Mouse (Mus musculus) forebrain, embryonic 15.5 days (tissue): ENCODE data around the gene Abcg8. TPM values are rescaled to one million over a fixed set of nuclear protein-coding genes. Genes with fewer than 3 reads are reported as not detected.

Experiments used
- ATAC-seq: fragments of 200-750 bp; cut with Nextera tagmentation; replicated peaks from 2 replicates; pipeline ENCODE4 v1.8.0; 2017; ENCODE audit warnings: mild to moderate bottlenecking, moderate TSS enrichment, moderate library complexity
- H3K27ac ChIP-seq: fragments of 300-500 bp; sonication (generic); replicated peaks from 2 replicates; pipeline ENCODE4 v1.5.1; 2015; ENCODE audit warnings: mild to moderate bottlenecking, inconsistent platforms
- H3K27me3 ChIP-seq: fragments of 300-500 bp; sonication (generic); 2 replicates; pipeline ENCODE4 v1.6.1; 2015; ENCODE audit warnings: inconsistent platforms
- H3K36me3 ChIP-seq: fragments of 300-500 bp; sonication (generic); 2 replicates; pipeline ENCODE4 v1.6.1; 2015; ENCODE audit warnings: mild to moderate bottlenecking, inconsistent platforms
- H3K4me1 ChIP-seq: fragments of 300-500 bp; sonication (generic); 2 replicates; pipeline ENCODE4 v1.6.1; 2015; ENCODE audit warnings: inconsistent platforms
- H3K4me2 ChIP-seq: fragments of 300-500 bp; sonication (generic); replicated peaks from 2 replicates; pipeline ENCODE4 v1.6.1; 2015; ENCODE audit warnings: mild to moderate bottlenecking, inconsistent platforms
- H3K4me3 ChIP-seq: fragments of 300-500 bp; sonication (generic); 2 replicates; pipeline ENCODE4 v1.5.1; 2015; ENCODE audit warnings: mild to moderate bottlenecking, inconsistent platforms
- H3K9ac ChIP-seq: fragments of 300-500 bp; sonication (generic); replicated peaks from 2 replicates; pipeline ENCODE4 v1.6.1; 2015; ENCODE audit warnings: mild to moderate bottlenecking, inconsistent platforms
- H3K9me3 ChIP-seq: fragments of 300-500 bp; sonication (generic); 2 replicates; pipeline ENCODE4 v1.6.1; 2016; ENCODE audit warnings: inconsistent platforms
- WGBS: fragments of 180-500 bp; shearing (Covaris S2); methylation state at CpG from one replicate; pipeline ENCODE4 v1.1.7; 2015; ENCODE audit warnings: mixed read lengths; 5-methylcytosine and 5-hydroxymethylcytosine counted together
- polyA plus RNA-seq: library from polyadenylated mRNA; unstranded; fragments of >200 nt; fragmentation: Nextera tagmentation; extraction: Ambion mirVana; gene quantifications from 2 replicates; pipeline ENCODE4 v1.2.1, GENCODE M21; 2015

The Abcg8 gene
- polyA plus RNA-seq, 1 experiment from 2014 or later: 0.20 TPM

DNA sequence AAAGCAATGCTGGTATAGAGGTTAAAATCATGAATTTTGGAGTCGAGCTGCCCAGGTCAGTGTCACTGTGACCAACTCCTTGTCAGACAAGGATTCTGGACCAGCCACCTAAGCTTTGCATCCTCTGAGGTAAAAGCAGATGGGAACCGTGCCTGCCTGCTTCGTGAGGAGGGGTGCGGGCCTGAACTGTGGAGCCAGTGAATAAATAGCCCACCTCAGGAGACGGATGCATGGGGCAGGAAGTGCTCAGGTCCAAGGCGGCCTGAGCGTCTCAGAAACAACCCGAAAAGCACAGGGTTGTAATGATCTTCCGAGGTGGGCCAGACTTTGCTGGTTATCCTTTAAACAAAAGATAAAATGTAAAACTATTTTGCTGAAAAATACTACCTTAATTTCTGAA, 31.0 kb upstream of the Abcg8 start:
- WGBS: 20% methylated on average over 9 of the region's 9 CpGs
- ATAC-seq: no peak
- Histone ChIP-seq H3K9me3 (no peaks in the 10 kb centered on the region), H3K36me3 (no peaks in the 10 kb centered on the region), H3K4me3 (no peak overlapping the region), H3K27me3 (no peaks in the 10 kb centered on the region), H3K4me2 (no peak overlapping the region), H3K27ac (no peak overlapping the region), H3K9ac (no peak overlapping the region), H3K4me1 (no peaks in the 10 kb centered on the region)

DNA sequence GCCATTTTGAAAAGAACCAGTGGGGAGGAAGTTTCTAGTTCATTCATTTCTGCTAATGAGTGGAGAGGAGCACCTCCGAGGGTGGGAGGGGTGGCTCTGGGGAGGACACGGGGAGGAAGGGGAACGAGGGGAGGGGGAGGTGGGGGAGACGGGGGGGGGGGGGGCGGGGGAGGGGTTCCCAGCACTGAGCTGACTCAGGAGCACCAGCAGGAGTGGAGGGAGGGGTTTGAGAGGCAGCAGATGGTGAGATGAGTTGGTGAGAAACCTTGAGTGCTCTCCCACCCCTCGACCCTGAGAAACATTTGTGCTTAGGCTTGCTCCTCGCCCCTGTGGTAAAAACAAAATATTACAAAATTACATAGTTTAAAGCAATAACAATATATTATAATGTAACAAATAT, 30.2 kb upstream of the Abcg8 start:
- H3K36me3 ChIP-seq: no peaks in the 10 kb centered on the region
- no peaks in the 10 kb centered on the region for H3K9me3 ChIP-seq
- H3K27ac ChIP-seq: no peak overlapping the region
- H3K4me3 ChIP-seq: no peak overlapping the region
- 20% methylated on average over 4 of the region's 7 CpGs for WGBS
- H3K4me2 ChIP-seq: no peak overlapping the region
- no peak for ATAC-seq
- no peaks in the 10 kb centered on the region for H3K27me3 ChIP-seq
- no peaks in the 10 kb centered on the region for H3K4me1 ChIP-seq
- no peak overlapping the region for H3K9ac ChIP-seq

DNA sequence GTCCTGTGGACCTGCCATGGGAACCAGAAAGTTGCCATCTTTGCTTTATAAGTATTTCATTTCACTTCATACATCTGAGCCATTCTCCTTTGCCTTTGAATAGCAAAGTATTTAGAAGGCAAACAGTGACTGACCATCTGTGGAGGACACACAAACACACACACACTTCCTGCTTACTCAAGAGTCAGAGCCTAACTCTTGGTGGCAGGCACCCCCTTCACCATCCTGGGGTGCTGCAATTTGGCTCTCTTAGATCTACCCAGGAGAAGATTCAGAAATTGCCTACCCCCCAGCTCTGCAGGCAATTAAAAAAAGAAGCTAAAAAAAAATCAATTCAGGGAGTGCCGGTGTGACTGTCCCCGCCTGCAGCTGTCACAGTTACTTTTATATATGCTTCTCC, 29.6 kb upstream of the Abcg8 start:
- Histone ChIP-seq H3K9ac (no peak overlapping the region), H3K9me3 (no peaks in the 10 kb centered on the region), H3K4me2 (no peak overlapping the region), H3K36me3 (no peaks in the 10 kb centered on the region), H3K27ac (no peak overlapping the region), H3K4me1 (no peaks in the 10 kb centered on the region), H3K4me3 (no peak overlapping the region), H3K27me3 (no peaks in the 10 kb centered on the region)
- WGBS: 60% methylated on average over 2 of the region's 2 CpGs
- ATAC-seq: no peak

DNA sequence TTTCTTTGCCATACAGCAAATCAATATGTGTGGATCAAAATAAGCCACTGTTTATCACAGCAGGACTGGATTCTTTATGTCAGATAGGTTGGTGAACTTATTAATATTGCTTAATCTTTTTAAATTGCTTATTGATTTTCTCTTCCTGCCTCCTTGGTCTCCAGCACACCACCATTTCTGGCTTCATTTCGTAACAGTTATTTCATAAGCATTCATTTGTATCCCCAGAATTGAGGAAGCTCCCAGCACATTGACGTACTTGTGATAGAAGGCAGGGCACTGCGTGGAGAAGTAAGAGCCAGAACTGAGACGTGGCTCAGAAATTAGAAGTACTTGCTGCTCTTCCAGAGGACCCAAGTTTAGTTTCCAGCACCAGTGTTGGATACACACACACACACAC, 28.5 kb upstream of the Abcg8 start:
- H3K27me3 ChIP-seq: no peaks in the 10 kb centered on the region
- no peaks in the 10 kb centered on the region for H3K36me3 ChIP-seq
- no peaks in the 10 kb centered on the region for H3K4me1 ChIP-seq
- no peak overlapping the region for H3K4me3 ChIP-seq
- WGBS: 91% methylated on average over 4 of the region's 4 CpGs
- no peak overlapping the region for H3K9ac ChIP-seq
- H3K4me2 ChIP-seq: no peak overlapping the region
- no peaks in the 10 kb centered on the region for H3K9me3 ChIP-seq
- no peak for ATAC-seq
- no peak overlapping the region for H3K27ac ChIP-seq

DNA sequence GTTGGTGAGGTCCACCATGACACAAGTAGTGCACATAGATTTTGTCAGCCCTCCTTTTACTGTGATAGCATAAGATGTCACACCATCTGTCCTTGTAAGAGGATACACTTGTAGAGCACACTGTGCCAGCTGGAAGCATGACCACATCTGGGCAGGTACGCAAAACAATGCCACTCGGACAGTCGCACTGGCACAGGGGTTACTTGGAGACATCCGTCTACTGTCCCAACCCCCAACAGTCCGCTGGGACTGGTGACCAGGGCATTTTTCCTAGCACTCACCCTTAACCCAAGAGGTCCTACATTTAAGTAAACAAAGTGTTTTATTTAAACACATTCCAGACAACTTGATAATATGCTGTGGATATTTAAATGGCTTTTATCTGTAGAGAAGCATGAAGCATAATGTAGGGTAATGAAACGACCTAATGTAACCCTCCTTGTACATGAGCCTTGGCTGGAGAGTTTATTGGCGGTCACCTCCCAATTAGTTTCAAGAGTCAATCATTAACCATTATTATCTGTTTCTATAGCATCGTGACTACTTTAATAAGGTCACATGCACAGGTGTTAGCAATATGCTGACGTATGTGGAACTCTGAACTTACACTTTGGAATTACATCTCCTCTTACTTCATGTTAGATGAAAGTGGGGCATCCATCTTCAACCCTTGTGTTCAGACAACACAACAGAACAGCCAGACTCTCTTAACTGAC, 25.6 kb upstream of the Abcg8 start:
- Histone ChIP-seq H3K9me3 (no peaks in the 10 kb centered on the region), H3K27me3 (no peaks in the 10 kb centered on the region), H3K9ac (no peak overlapping the region), H3K27ac (no peak overlapping the region), H3K4me2 (no peak overlapping the region), H3K4me1 (no peaks in the 10 kb centered on the region), H3K36me3 (no peaks in the 10 kb centered on the region), H3K4me3 (no peak overlapping the region)
- WGBS: 92% methylated on average over 9 of the region's 9 CpGs
- ATAC-seq: no peak

GRCm38 (mm10) chr17:84653544-84653943, 22.6 kb upstream of the Abcg8 start:
- no peak overlapping the region for H3K4me2 ChIP-seq
- no peak overlapping the region for H3K9ac ChIP-seq
- no peaks in the 10 kb centered on the region for H3K36me3 ChIP-seq
- no peak overlapping the region for H3K27ac ChIP-seq
- no peaks in the 10 kb centered on the region for H3K9me3 ChIP-seq
- peaks cover 3% of the 10 kb centered on the region; the same call in 1 of the 2 replicates for H3K4me1 ChIP-seq
- no peak for ATAC-seq
- H3K4me3 ChIP-seq: no peak overlapping the region
- H3K27me3 ChIP-seq: no peaks in the 10 kb centered on the region
- WGBS: 90% methylated on average over 9 of the region's 9 CpGs

- no peak overlapping the region for H3K9ac ChIP-seq
- peaks cover 3% of the 10 kb centered on the region; the same call in 1 of the 2 replicates for H3K4me1 ChIP-seq
- no peaks in the 10 kb centered on the region for H3K27me3 ChIP-seq
- no peak overlapping the region for H3K4me3 ChIP-seq
- no peaks in the 10 kb centered on the region for H3K36me3 ChIP-seq
- no peak for ATAC-seq
- no peaks in the 10 kb centered on the region for H3K9me3 ChIP-seq
- peak overlapping the region; percentile 37 for H3K27ac ChIP-seq
- H3K4me2 ChIP-seq: no peak overlapping the region
- WGBS: 81% methylated on average over 5 of the region's 5 CpGs
Observed at GRCm38 (mm10) chr17:84656205-84656604, 19.9 kb upstream of the Abcg8 start.

DNA sequence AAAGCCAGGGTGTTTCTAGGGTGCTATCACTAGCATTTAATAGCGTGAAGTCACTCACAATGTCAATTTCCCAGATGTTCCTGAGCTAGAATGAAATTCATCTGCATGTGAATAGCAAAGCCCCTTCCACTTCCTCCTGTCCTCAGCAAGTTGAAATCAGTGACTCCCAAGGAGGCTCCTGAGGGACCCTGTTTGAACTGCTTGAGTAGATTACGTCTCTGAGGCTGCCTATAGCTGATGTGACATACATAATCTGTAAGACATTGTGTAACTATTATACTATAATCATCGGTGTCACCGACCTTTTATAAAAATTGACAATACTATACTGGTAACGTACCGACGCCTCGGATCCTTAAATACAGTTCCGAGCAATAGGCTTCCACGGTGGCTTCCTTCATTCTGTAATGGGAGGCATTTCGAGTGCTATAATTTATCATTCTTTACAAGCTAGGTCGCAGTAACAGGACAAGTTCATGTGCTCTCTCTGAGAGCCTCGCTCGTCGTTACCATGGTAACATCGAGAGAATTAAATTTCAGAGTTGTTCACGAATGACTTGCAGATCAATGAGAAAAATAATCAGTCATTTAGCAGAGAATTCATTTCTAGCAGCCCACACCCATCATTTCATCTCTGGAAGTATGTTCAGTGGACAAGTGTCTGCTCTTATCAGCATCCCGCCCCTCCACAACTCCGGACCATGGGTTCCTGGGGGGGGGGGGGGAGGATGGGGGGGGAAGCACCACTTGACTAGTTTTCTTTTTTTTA, 19.3 kb upstream of the Abcg8 start:
- Histone ChIP-seq H3K4me2 (no peak overlapping the region), H3K27me3 (no peaks in the 10 kb centered on the region), H3K9ac (no peak overlapping the region), H3K9me3 (no peaks in the 10 kb centered on the region), H3K36me3 (no peaks in the 10 kb centered on the region), H3K27ac (peak overlapping the region; percentile 37), H3K4me1 (peaks cover 3% of the 10 kb centered on the region; the same call in 1 of the 2 replicates), H3K4me3 (no peak overlapping the region)
- peak; percentile 55; the same call in 1 of the 2 replicates for ATAC-seq
- 63% methylated on average over 19 of the region's 19 CpGs for WGBS

- WGBS: 88% methylated on average over 3 of the region's 3 CpGs
- Histone ChIP-seq H3K4me1 (peaks cover 3% of the 10 kb centered on the region; the same call in 1 of the 2 replicates), H3K4me3 (no peak overlapping the region), H3K9me3 (no peaks in the 10 kb centered on the region), H3K27ac (no peak overlapping the region; the same call in 1 of the 2 replicates), H3K9ac (no peak overlapping the region), H3K4me2 (no peak overlapping the region), H3K36me3 (no peaks in the 10 kb centered on the region), H3K27me3 (no peaks in the 10 kb centered on the region)
- peak; percentile 64; the same call in 1 of the 2 replicates for ATAC-seq
Observed at GRCm38 (mm10) chr17:84657422-84657732, 18.7 kb upstream of the Abcg8 start.

DNA sequence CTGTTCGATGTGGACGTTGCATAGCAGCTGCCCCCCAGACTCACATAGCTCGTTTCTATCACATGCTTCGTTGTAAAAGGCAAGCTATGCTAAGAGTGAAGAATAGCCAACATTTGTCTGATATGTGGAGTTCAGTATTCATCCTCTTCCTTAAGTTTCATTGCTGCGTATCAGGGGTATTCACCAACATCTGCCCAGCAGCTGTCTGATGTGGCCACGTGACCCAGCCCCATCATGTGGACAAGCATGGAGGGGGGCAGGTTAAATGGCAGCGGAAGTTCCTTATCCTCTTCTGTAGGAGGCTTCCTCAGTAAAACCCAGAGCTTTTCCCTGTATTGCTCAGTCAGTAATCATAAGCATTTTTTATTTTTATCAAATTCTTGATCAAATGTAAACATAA, 18.3 kb upstream of the Abcg8 start:
- no peak for ATAC-seq
- WGBS: 84% methylated on average over 7 of the region's 7 CpGs
- H3K27ac ChIP-seq: no peak overlapping the region; the same call in 1 of the 2 replicates

DNA sequence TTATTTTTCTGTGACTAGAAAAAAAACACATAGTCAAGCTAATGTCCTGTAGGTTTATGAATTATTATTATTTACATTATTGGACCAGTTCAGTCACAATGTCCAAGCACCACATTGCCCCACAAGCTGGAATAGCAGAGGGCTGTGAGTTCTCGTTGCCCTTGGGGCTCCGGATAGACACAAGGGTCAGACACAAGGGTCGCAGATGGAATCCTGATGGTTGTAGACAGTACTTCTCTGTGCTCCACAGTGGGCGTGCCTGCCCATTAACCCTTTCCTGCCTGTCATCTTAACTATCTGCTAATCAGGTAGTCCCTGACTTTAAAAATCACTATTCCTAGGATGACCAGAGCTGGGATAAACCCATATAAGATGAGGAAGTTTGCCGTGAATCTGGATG, 17.9 kb upstream of the Abcg8 start:
- Histone ChIP-seq H3K4me1 (peaks cover 3% of the 10 kb centered on the region; the same call in 1 of the 2 replicates), H3K27me3 (no peaks in the 10 kb centered on the region), H3K9ac (no peak overlapping the region), H3K4me3 (no peak overlapping the region), H3K4me2 (no peak overlapping the region), H3K9me3 (no peaks in the 10 kb centered on the region), H3K36me3 (no peaks in the 10 kb centered on the region), H3K27ac (no peak overlapping the region)
- WGBS: 56% methylated on average over 5 of the region's 5 CpGs
- no peak for ATAC-seq

More for the DNA sequence above, 18.3 kb upstream of the Abcg8 start:
- Histone ChIP-seq H3K9ac (no peak overlapping the region), H3K27me3 (no peaks in the 10 kb centered on the region), H3K9me3 (no peaks in the 10 kb centered on the region), H3K4me3 (no peak overlapping the region), H3K4me1 (peaks cover 3% of the 10 kb centered on the region; the same call in 1 of the 2 replicates), H3K4me2 (no peak overlapping the region), H3K36me3 (no peaks in the 10 kb centered on the region)

DNA sequence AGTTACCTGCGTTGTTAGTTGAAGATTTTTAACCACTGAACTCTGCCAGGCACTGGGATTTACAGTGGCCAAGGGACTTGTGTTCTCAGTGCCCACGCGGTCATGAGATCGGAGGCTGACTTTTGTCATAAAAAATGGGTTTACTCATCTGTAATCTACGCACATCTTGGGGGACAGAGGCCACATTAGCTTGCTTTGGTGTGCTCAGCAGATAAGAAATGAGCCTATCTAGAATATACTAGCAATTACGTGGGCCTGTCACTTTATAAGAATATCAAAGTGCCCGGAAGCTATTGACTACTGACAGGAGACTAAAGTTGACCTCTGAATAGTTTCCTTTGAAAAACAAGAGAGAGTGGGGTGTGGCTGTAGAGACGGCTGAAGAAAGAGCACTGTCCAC, 17.2 kb upstream of the Abcg8 start:
- no peak for ATAC-seq
- no peaks in the 10 kb centered on the region for H3K27me3 ChIP-seq
- WGBS: 79% methylated on average over 8 of the region's 8 CpGs
- no peaks in the 10 kb centered on the region for H3K9me3 ChIP-seq
- H3K27ac ChIP-seq: no peak overlapping the region
- H3K9ac ChIP-seq: no peak overlapping the region
- H3K4me3 ChIP-seq: no peak overlapping the region
- H3K4me1 ChIP-seq: peaks cover 3% of the 10 kb centered on the region; the same call in 1 of the 2 replicates
- H3K36me3 ChIP-seq: no peaks in the 10 kb centered on the region
- no peak overlapping the region for H3K4me2 ChIP-seq
